Mouse (Mus musculus): ENCODE measurements at regions not wholly inside any gene's neighbourhood (a gene's known extent, or its start where the extent isn't known, plus 50 kb on each side); places are given as distances from the start of the nearest gene placed in this dataset.

GRCm38 (mm10) chr5:111577441-111577840 is 156.3 kb upstream of the Gm26897 start:
- Histone ChIP-seq H3K27ac (ENCODE audit: low read depth, low read length) (peak overlapping the region; percentile 57; the same call in 1 of the 2 replicates), H3K4me1 (replicated peaks; ENCODE audit: control insufficient read depth, insufficient read depth, low read length) (peaks cover 60% of the 10 kb centered on the region), H3K9ac (ENCODE audit: low read length) (no peak overlapping the region; the same call in 1 of the 2 replicates), H3K4me3 (ENCODE audit: low read depth, low read length) (no peak overlapping the region), H3K36me3 (ENCODE audit: control insufficient read depth, insufficient read depth, low read length) (no peaks in the 10 kb centered on the region), H3K27me3 (ENCODE audit: control insufficient read depth, insufficient read depth, low read length) (no peaks in the 10 kb centered on the region), H3K9me3 (ENCODE audit: control insufficient read depth, low read length) (no peaks in the 10 kb centered on the region), H3K4me2 (ENCODE audit: low read depth, low read length, severe bottlenecking) (no peak overlapping the region)
- ATAC-seq (replicated peaks; ENCODE audit: low FRiP score) = no peak
- no peak for DNase-seq (ENCODE audit: low spot score)
- 55% methylated on average over 5 of the region's 5 CpGs for WGBS

- Histone ChIP-seq H3K27me3 (ENCODE audit: control insufficient read depth, insufficient read depth, low read length) (no peaks in the 10 kb centered on the region), H3K4me2 (ENCODE audit: low read depth, low read length, severe bottlenecking) (no peak overlapping the region), H3K27ac (ENCODE audit: low read depth, low read length) (peak overlapping the region; percentile 57; the same call in 1 of the 2 replicates), H3K4me3 (ENCODE audit: low read depth, low read length) (no peak overlapping the region), H3K36me3 (ENCODE audit: control insufficient read depth, insufficient read depth, low read length) (no peaks in the 10 kb centered on the region), H3K9ac (ENCODE audit: low read length) (no peak overlapping the region; the same call in 1 of the 2 replicates), H3K4me1 (replicated peaks; ENCODE audit: control insufficient read depth, insufficient read depth, low read length) (peaks cover 64% of the 10 kb centered on the region), H3K9me3 (ENCODE audit: control insufficient read depth, low read length) (no peaks in the 10 kb centered on the region)
- WGBS = 53% methylated on average over 5 of the region's 5 CpGs
- ATAC-seq (replicated peaks; ENCODE audit: low FRiP score) (no peak), DNase-seq (ENCODE audit: low spot score) (no peak)
Observed at GRCm38 (mm10) chr5:111578088-111578487, 155.6 kb upstream of the Gm26897 start.

GRCm38 (mm10) chr5:111578977-111579727 is 154.6 kb upstream of the Gm26897 start:
- H3K4me1 ChIP-seq (replicated peaks; ENCODE audit: control insufficient read depth, insufficient read depth, low read length) = peaks cover 65% of the 10 kb centered on the region
- 12% methylated on average over 12 of the region's 12 CpGs for WGBS
- peak overlapping the region; percentile 35; the same call in 1 of the 2 replicates for H3K9ac ChIP-seq (ENCODE audit: low read length)
- peak overlapping the region; percentile 15; the same call in 1 of the 2 replicates for H3K4me2 ChIP-seq (ENCODE audit: low read depth, low read length, severe bottlenecking)
- DNase-seq (ENCODE audit: low spot score) (peak; percentile 68), ATAC-seq (replicated peaks; ENCODE audit: low FRiP score) (peak; percentile 25; the same call in 1 of the 2 replicates)
- peak overlapping the region; percentile 19; the same call in 1 of the 2 replicates for H3K27ac ChIP-seq (ENCODE audit: low read depth, low read length)
- H3K9me3 ChIP-seq (ENCODE audit: control insufficient read depth, low read length) = no peaks in the 10 kb centered on the region
- H3K4me3 ChIP-seq (ENCODE audit: low read depth, low read length) = no peak overlapping the region
- no peaks in the 10 kb centered on the region for H3K27me3 ChIP-seq (ENCODE audit: control insufficient read depth, insufficient read depth, low read length)
- H3K36me3 ChIP-seq (ENCODE audit: control insufficient read depth, insufficient read depth, low read length) = no peaks in the 10 kb centered on the region; the same call in 1 of the 2 replicates

- H3K4me1 ChIP-seq (replicated peaks; ENCODE audit: control insufficient read depth, insufficient read depth, low read length) = peaks cover 53% of the 10 kb centered on the region
Observed at GRCm38 (mm10) chr5:111580870-111581771, 152.6 kb upstream of the Gm26897 start.

GRCm38 (mm10) chr5:111582004-111582403 is 151.7 kb upstream of the Gm26897 start:
- Histone ChIP-seq H3K9me3 (ENCODE audit: control insufficient read depth, low read length) (no peaks in the 10 kb centered on the region), H3K9ac (ENCODE audit: low read length) (peak overlapping the region; percentile 53), H3K4me3 (ENCODE audit: low read depth, low read length) (peak overlapping the region; percentile 22), H3K27me3 (ENCODE audit: control insufficient read depth, insufficient read depth, low read length) (no peaks in the 10 kb centered on the region), H3K36me3 (ENCODE audit: control insufficient read depth, insufficient read depth, low read length) (no peaks in the 10 kb centered on the region; the same call in 1 of the 2 replicates), H3K27ac (ENCODE audit: low read depth, low read length) (peak overlapping the region; percentile 83), H3K4me2 (ENCODE audit: low read depth, low read length, severe bottlenecking) (peak overlapping the region; percentile 55), H3K4me1 (replicated peaks; ENCODE audit: control insufficient read depth, insufficient read depth, low read length) (peaks cover 49% of the 10 kb centered on the region)
- WGBS = 25% methylated on average over 9 of the region's 9 CpGs
- DNase-seq (ENCODE audit: low spot score) = no peak
- ATAC-seq (replicated peaks; ENCODE audit: low FRiP score) = no peak

More at GRCm38 (mm10) chr5:111580870-111581771, 152.6 kb upstream of the Gm26897 start:
- H3K9ac ChIP-seq (ENCODE audit: low read length) = peak overlapping the region; percentile 53
- DNase-seq (ENCODE audit: low spot score) (peak; percentile 95), ATAC-seq (replicated peaks; ENCODE audit: low FRiP score) (peak; percentile 82)
- H3K27me3 ChIP-seq (ENCODE audit: control insufficient read depth, insufficient read depth, low read length) = no peaks in the 10 kb centered on the region
- H3K9me3 ChIP-seq (ENCODE audit: control insufficient read depth, low read length) = no peaks in the 10 kb centered on the region
- under 1% methylated on average over 31 of the region's 31 CpGs for WGBS
- peak overlapping the region; percentile 55 for H3K4me2 ChIP-seq (ENCODE audit: low read depth, low read length, severe bottlenecking)
- no peaks in the 10 kb centered on the region; the same call in 1 of the 2 replicates for H3K36me3 ChIP-seq (ENCODE audit: control insufficient read depth, insufficient read depth, low read length)
- peak overlapping the region; percentile 83 for H3K27ac ChIP-seq (ENCODE audit: low read depth, low read length)
- peak overlapping the region; percentile 22; the same call in 1 of the 2 replicates for H3K4me3 ChIP-seq (ENCODE audit: low read depth, low read length)

- Histone ChIP-seq H3K9ac (ENCODE audit: low read length) (peak overlapping the region; percentile 12; the same call in 1 of the 2 replicates), H3K4me3 (ENCODE audit: low read depth, low read length) (no peak overlapping the region), H3K27me3 (ENCODE audit: control insufficient read depth, insufficient read depth, low read length) (no peaks in the 10 kb centered on the region), H3K4me1 (replicated peaks; ENCODE audit: control insufficient read depth, insufficient read depth, low read length) (peaks cover 18% of the 10 kb centered on the region), H3K36me3 (ENCODE audit: control insufficient read depth, insufficient read depth, low read length) (no peaks in the 10 kb centered on the region), H3K4me2 (ENCODE audit: low read depth, low read length, severe bottlenecking) (no peak overlapping the region), H3K9me3 (ENCODE audit: control insufficient read depth, low read length) (no peaks in the 10 kb centered on the region), H3K27ac (ENCODE audit: low read depth, low read length) (peak overlapping the region; percentile 42)
- ATAC-seq (replicated peaks; ENCODE audit: low FRiP score) (peak; percentile 36; the same call in 1 of the 2 replicates), DNase-seq (ENCODE audit: low spot score) (no peak)
- 36% methylated on average over 4 of the region's 4 CpGs for WGBS
Observed at GRCm38 (mm10) chr5:111590619-111591081, 143.1 kb upstream of the Gm26897 start.

- H3K9me3 ChIP-seq (ENCODE audit: control insufficient read depth, low read length) = no peaks in the 10 kb centered on the region
- H3K4me2 ChIP-seq (ENCODE audit: low read depth, low read length, severe bottlenecking) = no peak overlapping the region
- no peak overlapping the region for H3K4me3 ChIP-seq (ENCODE audit: low read depth, low read length)
- 82% methylated on average over 4 of the region's 4 CpGs for WGBS
- no peaks in the 10 kb centered on the region for H3K36me3 ChIP-seq (ENCODE audit: control insufficient read depth, insufficient read depth, low read length)
- H3K4me1 ChIP-seq (replicated peaks; ENCODE audit: control insufficient read depth, insufficient read depth, low read length) = peaks cover 28% of the 10 kb centered on the region
- no peaks in the 10 kb centered on the region for H3K27me3 ChIP-seq (ENCODE audit: control insufficient read depth, insufficient read depth, low read length)
- no peak overlapping the region for H3K9ac ChIP-seq (ENCODE audit: low read length)
- ATAC-seq (replicated peaks; ENCODE audit: low FRiP score) (no peak), DNase-seq (ENCODE audit: low spot score) (no peak)
- H3K27ac ChIP-seq (ENCODE audit: low read depth, low read length) = no peak overlapping the region
Observed at GRCm38 (mm10) chr5:111592807-111593206, 140.9 kb upstream of the Gm26897 start.

GRCm38 (mm10) chr5:111594111-111594510 is 139.6 kb upstream of the Gm26897 start:
- Histone ChIP-seq H3K4me3 (ENCODE audit: low read depth, low read length) (no peak overlapping the region), H3K27me3 (ENCODE audit: control insufficient read depth, insufficient read depth, low read length) (no peaks in the 10 kb centered on the region), H3K36me3 (ENCODE audit: control insufficient read depth, insufficient read depth, low read length) (no peaks in the 10 kb centered on the region), H3K9me3 (ENCODE audit: control insufficient read depth, low read length) (no peaks in the 10 kb centered on the region), H3K4me2 (ENCODE audit: low read depth, low read length, severe bottlenecking) (no peak overlapping the region), H3K9ac (ENCODE audit: low read length) (no peak overlapping the region; the same call in 1 of the 2 replicates), H3K4me1 (replicated peaks; ENCODE audit: control insufficient read depth, insufficient read depth, low read length) (peaks cover 33% of the 10 kb centered on the region), H3K27ac (ENCODE audit: low read depth, low read length) (peak overlapping the region; percentile 94)
- WGBS = 93% methylated on average over 5 of the region's 5 CpGs
- ATAC-seq (replicated peaks; ENCODE audit: low FRiP score) = no peak
- no peak for DNase-seq (ENCODE audit: low spot score)

Measured in forebrain, embryonic 11.5 days (tissue).